Mouse (Mus musculus): ENCODE results near the gene Klf3. TPM values are rescaled to one million over a fixed set of nuclear protein-coding genes. Genes with fewer than 3 reads are reported as not detected.

The Klf3 gene
- total RNA-seq, 1 experiment from 2014 or later: 280 TPM

DNA sequence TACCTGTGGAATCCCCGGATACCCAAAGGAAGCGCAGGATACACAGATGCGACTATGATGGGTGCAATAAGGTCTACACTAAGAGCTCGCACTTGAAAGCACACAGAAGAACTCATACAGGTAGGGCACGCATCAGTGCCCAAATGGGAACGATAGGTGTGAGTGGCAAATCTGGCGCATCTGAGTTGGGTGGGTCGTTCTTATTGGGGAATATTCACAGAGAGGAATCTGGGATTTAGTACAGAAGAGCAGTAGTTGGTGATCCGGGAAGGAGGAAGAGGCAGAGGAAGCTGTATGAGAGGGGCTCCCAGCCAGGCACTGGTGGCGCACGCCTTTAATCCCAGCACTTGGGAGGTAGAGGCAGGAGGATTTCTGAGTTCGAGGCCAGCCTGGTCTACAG lies 24.0 kb downstream of the Klf3 start:
- ATAC-seq (ENCODE audit: extremely low read depth, insufficient number of reproducible peaks, low FRiP score, poor library complexity, severe bottlenecking): no peak

DNA sequence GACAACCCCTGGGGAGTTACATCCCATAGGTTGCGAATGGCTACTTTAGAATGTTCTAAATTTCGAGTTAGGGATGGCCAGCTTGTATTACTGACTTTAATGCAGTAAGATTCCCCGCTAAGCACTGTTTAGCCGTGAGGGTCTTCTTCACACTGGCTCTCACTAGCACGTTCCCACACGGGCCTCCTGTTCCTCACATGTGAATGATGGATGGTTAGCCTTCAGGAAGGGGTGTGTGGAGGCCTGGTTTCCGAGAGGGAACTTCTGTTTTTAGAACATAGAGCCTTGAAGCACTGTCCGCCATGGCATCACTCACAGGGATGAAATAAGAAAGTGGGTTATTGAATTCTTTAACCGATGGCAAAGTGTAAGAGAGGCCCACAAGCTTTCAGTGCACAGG lies 25.1 kb downstream of the Klf3 start:
- no peak for ATAC-seq (ENCODE audit: extremely low read depth, insufficient number of reproducible peaks, low FRiP score, poor library complexity, severe bottlenecking)

DNA sequence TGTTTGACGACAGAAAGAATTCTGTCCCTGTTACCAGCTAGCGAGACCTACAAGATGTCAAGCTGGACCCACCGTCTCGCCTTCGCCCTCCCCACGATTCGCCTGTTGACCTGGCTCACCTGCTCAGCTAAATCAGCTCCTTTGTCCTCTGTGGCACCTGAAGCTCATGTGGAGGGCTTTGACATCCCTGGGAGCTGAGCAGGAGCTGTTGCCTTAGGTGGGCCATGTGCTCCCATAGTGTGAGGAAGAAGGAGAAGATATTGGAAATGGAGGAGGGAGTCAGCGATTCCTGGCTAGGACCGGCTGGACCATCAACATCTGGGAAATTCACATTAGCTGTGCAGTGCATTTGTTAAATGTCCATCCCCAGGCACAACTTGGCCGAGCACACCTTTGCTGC lies 26.4 kb downstream of the Klf3 start:
- ATAC-seq (ENCODE audit: extremely low read depth, insufficient number of reproducible peaks, low FRiP score, poor library complexity, severe bottlenecking): no peak

DNA sequence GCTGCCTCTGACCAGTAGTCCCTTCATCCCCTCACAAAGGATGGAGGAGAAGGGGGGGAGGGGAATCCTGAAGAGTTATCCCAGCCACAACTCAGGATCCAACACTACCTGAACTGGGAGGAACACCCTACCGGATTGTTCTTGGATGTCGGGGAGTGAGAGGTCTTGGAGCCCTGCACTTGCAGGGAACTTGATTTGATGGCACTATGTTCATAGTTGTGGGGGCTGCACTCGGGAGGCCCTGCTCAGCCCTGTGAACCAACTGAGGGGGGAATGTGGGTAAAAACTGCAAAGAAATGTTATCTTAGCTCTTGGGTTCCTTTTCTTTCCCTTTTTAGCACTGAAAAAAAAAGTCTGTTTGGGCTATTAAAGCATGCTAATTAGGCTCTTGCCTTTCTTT lies 27.6 kb downstream of the Klf3 start:
- ATAC-seq (ENCODE audit: extremely low read depth, insufficient number of reproducible peaks, low FRiP score, poor library complexity, severe bottlenecking): no peak

DNA sequence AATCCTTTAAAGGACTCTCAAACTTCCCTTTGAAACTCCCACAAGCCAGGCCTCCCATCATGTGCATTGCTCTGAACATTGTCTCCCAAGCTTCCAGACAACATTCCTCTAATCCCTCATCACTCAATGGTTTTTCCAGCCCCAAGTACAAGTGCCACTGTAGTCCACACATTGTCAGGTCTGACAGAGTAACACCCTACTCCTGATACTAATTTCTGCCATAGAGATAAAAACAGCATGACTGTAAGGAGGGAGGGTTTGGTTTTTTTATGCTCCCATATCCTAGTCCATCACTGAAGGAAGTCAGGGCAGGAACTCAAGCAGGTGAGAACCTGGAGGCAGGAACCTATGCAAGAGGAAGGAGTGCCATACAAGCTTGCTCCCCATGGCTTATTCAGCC lies 30.2 kb downstream of the Klf3 start:
- no peak for ATAC-seq (ENCODE audit: extremely low read depth, insufficient number of reproducible peaks, low FRiP score, poor library complexity, severe bottlenecking)

DNA sequence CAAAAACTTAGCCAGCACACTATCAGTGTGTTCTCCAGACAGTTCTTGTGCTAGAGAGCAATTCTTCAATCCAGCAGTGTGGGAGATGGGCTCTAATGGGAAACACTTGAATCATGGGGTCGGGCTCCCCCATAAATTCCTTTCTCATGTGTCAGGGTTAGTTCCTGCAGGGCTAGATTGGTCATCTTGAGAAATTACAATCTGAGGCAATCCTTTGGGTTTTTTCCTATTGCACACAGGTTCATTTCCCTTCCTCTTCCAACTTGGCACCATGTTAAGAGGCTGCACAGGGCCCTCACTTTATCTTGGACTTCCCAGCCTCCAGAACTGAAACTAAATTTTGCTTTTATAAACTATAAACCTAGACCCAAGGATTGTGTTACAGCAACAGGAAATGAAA lies 31.0 kb downstream of the Klf3 start:
- no peak for ATAC-seq (ENCODE audit: extremely low read depth, insufficient number of reproducible peaks, low FRiP score, poor library complexity, severe bottlenecking)

DNA sequence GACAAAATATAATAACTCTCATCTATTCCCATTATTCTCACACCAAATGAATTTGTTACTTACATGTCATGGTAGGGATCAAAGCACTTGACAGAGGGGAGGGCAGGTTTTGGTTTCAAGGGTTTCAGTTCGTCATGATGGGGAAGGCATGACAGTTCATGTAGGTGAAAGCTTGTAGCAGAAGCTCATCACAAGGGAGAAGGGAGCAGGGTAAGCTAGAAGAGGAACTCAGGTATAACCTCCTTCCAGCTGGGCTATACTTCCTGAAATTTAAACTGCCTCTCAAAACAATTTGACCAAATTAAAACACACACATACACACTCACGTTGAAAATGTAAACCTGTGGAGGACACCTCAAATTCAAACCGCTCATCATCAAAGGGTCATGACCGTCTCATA lies 32.1 kb downstream of the Klf3 start:
- ATAC-seq (ENCODE audit: extremely low read depth, insufficient number of reproducible peaks, low FRiP score, poor library complexity, severe bottlenecking): peak; percentile 62; the same call in 1 of the 2 replicates

DNA sequence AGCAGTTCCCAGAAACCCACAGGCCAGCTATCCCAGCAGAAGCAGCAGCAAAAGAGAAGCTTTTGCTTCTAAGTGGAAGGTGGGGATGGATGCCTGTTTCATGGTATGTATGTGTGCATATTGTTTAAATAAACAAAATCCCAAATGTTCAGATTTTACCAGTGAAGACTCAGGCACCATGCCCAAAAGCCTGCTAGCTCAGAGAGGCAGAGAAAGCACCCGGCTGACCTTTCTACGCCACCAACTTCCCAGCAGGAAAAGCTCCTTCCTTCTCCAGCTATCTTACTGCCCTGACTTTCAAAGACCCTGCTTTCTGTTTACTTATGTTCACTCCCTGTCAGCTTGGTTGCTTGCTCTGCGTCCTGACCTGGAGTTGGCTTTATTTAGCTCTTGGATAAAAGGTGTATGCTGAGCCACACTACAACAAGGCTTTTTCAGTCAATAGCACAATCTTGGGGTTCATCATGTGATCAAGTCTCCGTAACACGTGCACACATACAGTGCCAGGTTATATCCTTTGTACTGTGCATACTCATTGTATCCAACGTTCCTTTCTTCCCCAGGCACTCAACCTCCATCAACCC lies 35.9 kb downstream of the Klf3 start:
- ATAC-seq (ENCODE audit: extremely low read depth, insufficient number of reproducible peaks, low FRiP score, poor library complexity, severe bottlenecking): no peak

DNA sequence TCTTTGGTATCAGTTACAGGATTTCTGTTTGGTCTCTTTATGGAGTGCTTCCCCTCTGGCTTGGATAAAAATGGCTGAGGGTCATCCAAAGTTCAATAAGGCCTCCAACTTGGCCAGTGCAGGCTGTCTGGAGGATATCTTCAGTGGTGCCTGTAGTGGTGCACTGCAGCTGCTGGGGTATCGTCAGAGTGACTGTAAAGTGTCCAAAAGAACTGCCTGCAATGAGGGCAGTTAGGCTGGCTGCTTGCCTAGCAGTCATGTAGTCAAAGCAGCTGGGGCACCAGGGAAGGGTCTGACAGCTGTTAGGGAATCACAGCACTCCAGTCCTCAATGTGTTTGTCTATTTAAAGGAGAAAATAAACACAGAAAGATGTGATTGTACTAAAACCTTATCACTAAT lies 36.9 kb downstream of the Klf3 start:
- ATAC-seq (ENCODE audit: extremely low read depth, insufficient number of reproducible peaks, low FRiP score, poor library complexity, severe bottlenecking): no peak

DNA sequence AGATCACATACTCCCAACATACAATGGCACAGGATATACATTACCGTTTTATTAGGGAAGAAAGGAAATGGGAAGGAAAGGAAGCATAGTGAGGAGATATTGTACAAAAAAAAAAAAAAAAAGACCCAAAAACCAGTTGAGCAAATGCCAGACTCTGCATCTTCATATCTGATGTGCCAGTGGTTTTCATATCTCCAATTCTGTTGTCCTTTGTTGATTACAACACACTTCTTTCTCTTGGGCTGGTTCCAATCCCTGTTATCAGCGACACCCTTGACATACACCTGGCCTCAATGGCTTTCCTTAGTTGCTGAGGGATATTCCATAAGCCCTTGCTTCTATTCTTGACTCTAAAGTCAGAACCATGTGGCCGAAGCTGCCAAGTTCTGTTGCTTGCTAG lies 41.4 kb downstream of the Klf3 start:
- ATAC-seq (ENCODE audit: extremely low read depth, insufficient number of reproducible peaks, low FRiP score, poor library complexity, severe bottlenecking): no peak

DNA sequence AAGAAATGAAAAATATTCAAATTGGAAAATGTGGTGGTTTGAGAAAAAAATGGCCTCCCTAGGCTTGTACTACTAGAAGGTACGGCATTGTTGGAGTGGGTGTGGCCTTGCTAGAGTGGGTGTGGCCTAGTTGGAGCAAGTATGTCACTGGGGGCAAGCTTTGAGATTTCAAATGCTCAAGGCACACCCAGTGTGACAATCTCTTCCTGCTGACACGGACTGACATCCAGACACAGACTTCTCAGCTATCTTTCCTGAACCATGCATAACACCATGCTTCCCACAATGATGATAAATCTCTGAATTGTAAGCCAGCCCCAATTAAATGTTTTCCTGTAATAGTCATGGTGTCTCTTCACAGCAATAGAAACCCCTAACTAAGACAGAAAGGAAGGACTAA lies 44.1 kb downstream of the Klf3 start:
- ATAC-seq (ENCODE audit: extremely low read depth, insufficient number of reproducible peaks, low FRiP score, poor library complexity, severe bottlenecking): no peak

DNA sequence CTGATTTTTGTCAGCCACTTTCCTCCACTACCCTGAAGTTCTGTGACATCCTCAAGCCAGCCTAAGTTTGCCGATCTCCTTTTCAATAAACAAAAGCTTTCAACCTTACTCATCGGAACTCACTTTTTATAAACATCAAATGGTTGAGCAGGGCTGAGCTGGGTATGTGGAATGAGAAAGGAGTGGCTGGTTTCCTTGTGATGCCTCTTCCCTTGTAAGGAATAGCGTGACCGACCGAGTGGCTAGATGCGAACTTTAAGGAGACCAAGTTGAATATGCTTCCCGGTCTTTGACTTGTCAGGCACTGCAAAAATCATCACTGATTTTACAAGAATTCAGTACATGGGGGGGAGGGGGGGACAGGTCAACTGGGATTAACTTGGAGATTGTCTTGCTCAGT lies 46.7 kb downstream of the Klf3 start:
- no peak for ATAC-seq (ENCODE audit: extremely low read depth, insufficient number of reproducible peaks, low FRiP score, poor library complexity, severe bottlenecking)

DNA sequence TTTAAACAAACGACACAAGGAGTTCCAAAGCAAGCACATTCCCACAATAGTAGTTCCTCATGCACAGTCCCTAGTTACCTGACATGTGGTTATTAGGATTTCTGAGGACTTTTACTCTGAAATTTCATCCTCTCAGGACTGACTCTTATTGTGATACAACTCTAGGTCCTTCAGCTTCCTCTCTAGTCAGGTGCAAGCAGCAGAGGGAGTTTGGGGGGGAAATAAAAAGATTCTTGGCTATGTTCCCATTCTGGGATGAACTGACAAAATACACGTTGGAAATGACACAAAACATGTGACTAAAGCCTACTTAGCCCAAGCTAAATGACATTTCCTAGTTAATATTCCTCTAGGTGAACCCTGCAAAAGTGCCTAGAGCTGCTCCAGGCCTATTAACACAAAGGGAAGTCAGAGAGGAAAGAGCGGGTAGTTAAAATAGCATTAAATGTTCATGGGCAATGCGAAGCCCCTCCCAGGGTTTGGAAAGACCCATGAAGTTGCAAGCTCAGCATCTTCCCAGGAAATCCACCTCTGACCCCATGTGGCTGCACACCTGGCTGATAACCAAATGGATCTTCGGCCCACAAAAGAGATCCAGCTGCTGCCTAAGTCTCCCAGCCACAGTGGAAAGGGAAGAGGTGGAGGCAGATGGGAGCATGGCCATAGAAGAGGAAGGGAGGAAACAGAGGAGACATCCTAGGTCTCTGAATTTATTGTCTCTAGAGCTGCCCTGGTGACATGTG lies 49.6 kb downstream of the Klf3 start:
- peak; percentile 58; the same call in 1 of the 2 replicates for ATAC-seq (ENCODE audit: extremely low read depth, insufficient number of reproducible peaks, low FRiP score, poor library complexity, severe bottlenecking)

DNA sequence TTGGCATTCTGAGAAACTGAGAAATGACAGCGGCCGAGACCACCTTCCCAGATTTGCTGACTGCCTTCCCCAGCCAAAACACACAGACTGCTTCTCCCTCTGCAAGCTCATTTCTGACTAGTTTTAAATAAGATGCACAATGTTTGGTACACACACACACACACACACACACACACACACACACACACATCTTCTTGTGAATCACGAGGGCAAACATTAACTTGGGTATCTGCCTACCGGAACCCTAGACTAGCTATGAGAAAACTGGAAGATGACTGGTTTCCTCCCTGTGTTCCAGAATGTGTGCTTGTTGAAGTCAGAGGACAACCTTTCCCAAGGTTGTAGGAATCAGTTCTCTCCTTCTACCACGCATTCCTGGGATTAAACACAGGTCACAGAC lies 50.2 kb downstream of the Klf3 start:
- no peak for ATAC-seq (ENCODE audit: extremely low read depth, insufficient number of reproducible peaks, low FRiP score, poor library complexity, severe bottlenecking)

DNA sequence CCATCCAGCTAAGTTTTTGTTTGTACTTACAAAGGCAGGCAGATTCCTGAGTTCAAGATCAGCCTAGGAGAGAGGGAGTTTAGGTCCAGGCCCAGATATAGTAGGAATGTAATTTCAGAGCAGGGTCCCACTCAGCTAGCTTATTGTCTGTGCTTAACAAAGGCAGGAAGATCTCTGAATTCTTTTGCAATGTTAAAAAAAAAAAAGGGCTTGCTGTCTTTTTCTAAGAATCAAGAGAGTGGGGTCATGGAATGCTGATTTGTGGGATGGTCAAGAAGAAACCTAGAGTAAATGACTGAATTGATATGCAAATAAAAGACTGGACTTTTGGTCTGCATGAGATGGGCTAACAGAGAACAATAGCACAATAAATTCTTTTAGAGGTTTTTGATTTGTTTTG lies 52.0 kb downstream of the Klf3 start:
- ATAC-seq (ENCODE audit: extremely low read depth, insufficient number of reproducible peaks, low FRiP score, poor library complexity, severe bottlenecking): no peak

DNA sequence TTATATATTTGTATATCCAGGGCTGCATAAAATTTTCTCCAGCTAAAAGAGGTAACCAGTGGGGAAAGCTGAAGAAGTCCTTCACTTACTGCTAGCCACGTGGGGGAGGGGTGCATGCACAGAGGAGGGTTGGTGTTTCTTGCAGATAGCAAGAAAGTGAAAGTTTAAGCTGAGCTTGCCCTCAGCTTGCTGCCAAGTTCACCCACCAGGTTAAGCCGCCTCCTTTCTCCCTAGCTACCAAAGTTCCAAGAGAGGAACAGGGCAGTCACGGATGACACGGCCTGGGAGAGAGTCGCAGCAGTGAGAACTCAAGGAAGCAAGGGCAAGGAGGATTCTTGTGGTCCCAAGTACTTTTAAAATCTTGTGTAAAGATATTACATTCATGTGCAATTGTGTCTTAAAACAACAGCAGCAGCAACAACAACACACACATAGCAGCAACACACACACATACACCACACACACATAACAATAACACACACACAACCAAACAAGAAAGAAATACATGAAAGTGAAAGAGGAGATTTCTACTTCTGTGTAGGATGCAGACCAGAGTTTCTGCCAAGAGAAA lies 57.8 kb downstream of the Klf3 start:
- ATAC-seq (ENCODE audit: extremely low read depth, insufficient number of reproducible peaks, low FRiP score, poor library complexity, severe bottlenecking): no peak

DNA sequence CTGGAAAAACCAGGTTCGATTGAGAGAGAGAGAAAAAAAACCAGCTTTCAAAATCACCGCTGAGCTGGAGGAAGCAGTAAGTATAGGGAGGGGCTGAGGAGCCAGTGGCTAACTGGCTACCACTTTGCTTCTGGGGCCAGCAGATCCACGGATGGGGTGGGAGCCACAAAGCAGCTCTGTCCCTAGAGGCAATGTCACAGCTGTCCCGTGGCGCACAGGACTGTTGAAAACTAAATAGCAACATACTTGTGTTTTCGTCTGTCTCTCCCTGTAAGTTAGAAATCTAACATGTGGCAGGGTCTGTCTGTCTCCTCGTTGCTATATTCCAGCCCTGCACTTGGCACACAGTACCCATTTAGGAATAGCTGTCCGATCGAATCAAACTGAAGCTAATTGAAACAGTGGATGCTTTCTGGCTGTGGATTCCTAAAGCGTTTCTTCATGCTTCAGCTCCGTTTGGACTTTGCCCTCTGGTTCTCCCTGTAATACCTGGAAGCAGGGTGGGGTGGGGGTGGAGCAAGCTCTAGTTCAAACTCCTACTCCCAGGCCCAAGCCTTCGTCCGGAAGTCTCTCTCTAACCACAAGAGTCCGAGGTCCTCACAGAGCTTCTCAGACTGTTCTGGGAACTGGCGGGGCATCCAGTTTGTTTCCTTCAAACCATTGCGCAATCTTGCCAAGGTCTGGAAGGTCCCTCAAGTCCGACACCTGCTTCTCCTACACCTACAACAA lies 58.4 kb downstream of the Klf3 start:
- ATAC-seq (ENCODE audit: extremely low read depth, insufficient number of reproducible peaks, low FRiP score, poor library complexity, severe bottlenecking): no peak

DNA sequence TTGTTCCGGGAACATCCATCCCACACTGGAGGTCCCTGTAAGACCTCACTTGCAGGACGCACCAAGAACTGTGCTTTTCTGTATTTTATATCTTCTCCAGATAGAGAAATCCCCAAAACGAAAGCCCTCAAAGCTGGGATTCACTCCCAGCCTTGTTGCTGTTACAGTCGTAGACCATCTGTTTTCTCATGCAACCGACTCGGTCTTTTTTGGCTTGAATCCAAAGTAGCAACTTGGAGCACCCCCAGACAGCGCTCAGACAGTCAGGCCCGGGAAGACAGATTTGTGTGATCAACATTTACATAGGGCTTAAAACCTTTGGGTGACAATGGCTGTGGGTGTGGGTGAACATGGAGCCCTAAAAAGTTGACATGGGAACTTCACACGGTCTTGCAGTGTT lies 59.1 kb downstream of the Klf3 start:
- ATAC-seq (ENCODE audit: extremely low read depth, insufficient number of reproducible peaks, low FRiP score, poor library complexity, severe bottlenecking): no peak

DNA sequence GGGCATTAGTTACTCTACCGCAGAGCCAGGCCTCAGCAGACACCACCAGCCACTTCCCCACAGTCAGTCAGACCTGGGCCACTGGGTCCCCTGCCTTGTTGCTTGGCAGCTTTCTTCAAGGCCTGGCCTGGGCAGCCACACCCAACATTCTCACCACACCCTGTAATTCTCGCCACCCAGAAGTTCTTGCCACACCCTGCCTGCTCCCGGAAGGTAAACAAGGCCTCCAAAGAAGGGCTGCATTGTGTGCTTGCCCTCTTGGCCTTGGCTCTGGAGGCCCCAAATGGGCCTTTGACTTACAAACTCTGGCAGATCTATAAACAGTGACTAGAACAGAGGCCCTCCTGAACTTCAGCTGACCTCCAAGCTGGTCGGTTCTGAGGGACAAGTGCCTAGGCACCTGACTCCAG lies 61.5 kb downstream of the Klf3 start:
- peak; percentile 87 for ATAC-seq (ENCODE audit: extremely low read depth, insufficient number of reproducible peaks, low FRiP score, poor library complexity, severe bottlenecking)

Data from neutrophil, adult 5-6 weeks (primary cell).